Mouse (Mus musculus) retina, embryonic 14.5 days (tissue): Measurements from ENCODE around the gene Gsdma3.

Experiments
- DNase-seq: peaks from one replicate; pipeline ENCODE4 v3.0.0-alpha.2; 2015; ENCODE audit warnings: low spot score

The Gsdma3 gene

DNA sequence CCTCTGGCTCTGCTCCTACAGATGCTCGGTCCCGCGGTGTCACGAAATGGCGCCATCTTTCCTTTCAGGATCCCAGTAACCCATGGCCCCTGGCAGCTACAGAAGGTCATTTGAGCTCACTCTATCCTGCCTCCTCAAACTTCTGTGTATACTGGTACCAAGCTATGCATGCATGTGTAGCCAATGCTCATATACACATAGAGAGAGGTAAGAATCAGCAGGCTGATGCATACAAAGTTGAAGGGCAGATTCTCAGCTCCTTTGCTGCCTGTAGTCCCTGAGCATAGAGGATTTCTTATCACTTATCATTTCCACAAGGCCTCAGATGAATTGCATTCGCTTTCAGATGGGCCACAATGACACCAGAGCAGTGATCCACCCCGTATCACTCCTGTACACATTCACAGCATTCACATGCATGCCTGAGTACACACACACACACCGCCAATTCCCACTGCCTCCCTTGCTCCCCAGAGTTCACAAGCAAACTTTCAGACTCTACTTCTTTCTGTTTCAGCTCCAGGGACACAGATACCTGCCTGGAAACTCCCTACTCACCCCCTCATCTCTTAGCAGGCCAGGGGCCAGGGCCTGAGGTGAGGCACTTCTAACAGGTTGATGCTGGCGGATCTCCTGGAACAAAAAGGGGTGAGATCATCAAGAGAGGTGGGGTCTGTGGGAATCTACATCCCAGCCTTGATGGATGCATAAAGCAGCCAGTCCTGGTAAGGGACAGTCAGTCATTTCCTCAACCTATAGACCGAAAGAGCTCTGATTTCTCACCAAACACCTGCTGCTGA, at the start of gene Gsdma3, which contains the start of gene Gm12355:
Gene Gsdma3, plus strand, starts transcription at position 750 of the 800 bp plus-strand sequence.
Gene Gm12355, minus strand, starts transcription at position 51 of the 800 bp plus-strand sequence.
- no peak for DNase-seq

- DNase-seq: no peak
Measured at GRCm38 (mm10) chr11:98577776-98578175, 48.4 kb upstream of the Gsdma3 start.

DNA sequence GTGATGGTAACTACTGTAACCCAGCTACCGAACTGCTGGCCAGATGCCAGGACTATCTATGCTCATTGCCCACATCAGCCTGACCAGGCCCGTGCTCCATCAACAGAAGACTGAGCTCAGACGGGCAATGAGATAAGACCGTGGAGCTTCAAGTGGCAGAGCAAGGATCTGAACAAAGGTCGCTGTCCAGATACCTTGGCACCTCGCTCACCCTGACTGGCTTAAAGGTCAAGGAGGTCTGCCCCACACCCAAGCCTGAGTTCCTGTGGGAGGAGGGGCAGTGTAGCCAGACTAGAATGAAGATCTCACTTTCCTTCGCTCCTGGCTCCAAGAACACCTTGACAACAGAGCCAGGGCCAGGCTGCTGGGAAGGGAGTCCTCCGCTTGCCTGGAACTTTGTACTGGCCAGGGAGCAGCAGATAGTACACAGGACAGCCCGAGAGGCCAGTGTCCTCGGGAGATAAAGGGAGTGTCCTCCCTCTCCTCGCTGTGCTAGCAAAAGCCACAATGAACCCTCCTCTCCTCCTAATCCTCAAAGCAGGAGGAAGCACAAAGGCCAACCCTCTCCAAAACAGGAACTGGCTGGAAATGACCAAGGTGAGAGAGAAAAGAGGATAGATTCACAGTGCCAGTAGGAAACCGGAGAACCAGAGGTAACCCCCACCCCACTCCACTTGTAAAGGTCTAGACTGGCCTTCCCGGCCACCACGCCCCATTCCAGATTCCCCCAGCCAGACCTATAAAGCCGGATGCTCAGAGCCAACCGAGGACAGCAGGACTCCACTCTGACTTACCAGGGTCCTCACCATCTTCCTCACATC, 45.6 kb upstream of the Gsdma3 start:
- DNase-seq: no peak

DNA sequence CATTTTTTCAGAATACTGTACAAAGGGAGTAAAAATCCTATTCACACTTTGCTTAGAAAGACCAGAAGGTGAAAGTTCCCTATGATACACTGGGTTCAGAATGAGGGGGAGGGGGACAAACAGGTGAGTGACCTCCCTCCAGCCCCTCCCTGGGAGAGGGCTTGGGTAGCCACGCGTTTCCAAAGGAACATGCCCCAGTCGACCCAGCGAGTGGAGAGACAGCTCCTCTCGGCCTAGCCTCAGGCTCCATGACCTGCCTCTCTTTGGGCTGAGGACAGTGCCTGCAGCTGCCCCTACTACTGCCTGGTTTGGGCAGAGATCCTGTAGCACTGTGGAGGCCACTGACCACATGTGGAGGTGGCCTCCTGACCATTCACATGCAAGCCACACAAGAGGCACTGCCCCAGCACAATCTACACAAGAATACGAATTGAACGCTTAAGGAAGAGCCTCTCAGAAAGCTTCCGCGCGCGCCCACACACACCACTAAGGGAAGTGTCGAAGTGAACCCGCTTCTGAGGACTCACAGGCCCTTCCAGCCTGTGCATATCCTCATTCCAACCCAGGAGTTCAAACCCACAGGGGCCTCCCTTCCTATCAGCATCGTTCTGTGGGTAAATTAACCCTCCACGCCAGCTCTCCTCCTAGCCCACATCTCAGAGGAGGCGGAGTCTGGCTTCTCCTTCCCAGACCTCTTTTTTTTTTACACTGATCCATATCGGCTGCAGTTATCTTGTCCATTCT, 44.7 kb upstream of the Gsdma3 start:
- DNase-seq: no peak

DNA sequence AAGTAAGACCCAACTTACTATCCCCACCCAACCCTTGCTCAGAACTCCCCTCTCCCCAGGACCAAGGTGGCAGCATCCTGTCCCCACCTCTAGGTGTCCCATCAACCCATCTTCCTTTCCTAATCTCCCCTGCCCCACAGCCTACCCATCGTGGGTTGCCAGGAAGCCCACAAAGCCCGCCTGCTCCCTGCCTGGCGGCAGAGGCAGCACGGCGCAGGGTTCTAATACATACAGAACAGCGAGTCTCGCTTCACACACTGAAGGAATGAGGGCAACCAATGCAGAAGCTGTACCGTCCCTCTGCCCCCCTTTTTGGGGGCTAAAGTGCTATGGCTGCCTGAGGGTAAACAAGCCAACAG, 44.2 kb upstream of the Gsdma3 start:
- no peak for DNase-seq

DNA sequence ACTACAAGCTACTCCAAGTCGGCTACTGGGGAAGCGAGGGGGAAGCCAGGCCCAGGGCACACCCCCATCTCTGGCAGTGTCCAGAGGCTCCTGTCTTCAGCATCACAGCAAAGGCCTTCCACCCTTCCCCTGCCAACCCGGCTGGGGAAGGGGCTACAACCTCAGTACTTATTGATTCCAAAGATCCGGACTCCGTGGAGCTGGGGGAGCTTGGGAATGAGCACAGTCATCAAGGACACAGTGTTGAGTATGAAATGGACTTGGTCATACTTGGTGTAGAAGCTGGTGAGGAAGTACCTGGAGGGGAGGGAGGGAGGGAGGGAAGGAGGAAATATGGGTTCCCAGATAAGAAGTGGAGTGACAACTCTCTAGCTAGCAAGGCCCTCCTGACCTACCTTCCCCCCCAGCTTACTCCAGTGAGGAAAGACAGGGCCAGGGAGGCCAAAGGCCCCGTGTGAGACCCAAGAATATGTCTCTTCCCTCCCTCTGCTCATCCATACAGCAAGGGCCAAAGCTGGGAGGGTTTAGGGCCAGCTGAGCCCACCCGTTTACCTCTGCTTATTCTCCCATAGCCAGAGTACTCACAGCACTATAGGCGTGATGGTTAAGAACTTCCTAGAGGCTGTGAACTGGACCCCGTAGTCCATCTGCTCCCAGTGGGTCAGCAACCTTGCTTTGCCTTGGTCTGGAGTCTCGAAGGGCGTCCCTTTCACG, 43.5 kb upstream of the Gsdma3 start:
- DNase-seq: no peak

DNA sequence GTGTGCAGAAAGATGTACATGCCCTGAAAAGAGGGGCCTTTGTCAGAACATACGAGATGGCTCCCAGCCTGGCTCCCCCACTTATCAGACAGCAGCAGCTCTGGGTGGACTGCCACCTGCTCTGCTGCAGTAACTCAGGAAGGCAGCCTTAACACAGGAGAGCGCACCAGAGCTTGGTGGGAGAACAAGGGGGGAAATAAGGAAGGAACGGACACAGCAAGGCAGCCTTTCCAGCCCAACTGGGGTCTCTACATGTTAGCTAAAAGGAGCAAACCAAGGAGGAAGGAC, 43.0 kb upstream of the Gsdma3 start:
- DNase-seq: no peak

DNA sequence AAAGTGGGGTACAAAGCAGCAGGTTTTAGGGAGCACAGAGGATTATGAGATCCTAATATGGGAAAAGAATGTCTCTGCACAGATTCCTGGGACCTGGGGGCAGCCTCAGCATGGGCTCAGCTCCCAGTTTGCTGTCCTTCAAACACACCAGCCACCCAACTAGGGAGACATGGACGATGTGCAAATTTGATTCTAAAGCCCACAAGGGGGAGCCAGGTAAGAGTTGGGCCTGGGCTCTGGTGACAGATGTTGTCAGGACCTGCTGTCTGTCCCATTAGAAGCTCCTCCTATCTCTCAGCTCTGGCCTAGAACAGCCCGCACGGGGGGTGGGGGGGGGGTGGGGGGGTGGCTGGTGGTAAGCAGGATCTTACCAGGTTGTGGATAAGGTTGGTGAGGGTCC, 42.6 kb upstream of the Gsdma3 start:
- no peak for DNase-seq

DNA sequence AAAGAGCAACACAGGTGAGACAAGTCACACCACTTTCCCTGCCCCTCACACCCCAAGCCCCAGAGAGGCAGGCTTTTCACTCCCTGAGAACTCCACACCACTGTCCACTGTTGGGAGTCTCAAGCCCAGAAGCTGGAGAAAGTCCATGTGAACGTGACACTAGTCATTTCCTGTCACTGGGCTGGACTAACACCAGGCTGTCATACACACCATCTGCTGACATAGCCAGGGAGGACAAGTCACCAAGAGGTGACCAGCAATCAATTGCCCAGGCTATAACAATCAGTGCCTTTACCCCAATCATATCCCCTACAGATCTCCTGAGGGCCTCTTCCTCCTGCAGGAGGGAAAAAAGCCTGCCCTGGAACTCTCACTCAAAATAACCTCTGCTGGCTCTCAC, 42.0 kb upstream of the Gsdma3 start:
- DNase-seq: no peak

GRCm38 (mm10) chr11:98584629-98585177, 41.5 kb upstream of the Gsdma3 start:
- DNase-seq: no peak

DNA sequence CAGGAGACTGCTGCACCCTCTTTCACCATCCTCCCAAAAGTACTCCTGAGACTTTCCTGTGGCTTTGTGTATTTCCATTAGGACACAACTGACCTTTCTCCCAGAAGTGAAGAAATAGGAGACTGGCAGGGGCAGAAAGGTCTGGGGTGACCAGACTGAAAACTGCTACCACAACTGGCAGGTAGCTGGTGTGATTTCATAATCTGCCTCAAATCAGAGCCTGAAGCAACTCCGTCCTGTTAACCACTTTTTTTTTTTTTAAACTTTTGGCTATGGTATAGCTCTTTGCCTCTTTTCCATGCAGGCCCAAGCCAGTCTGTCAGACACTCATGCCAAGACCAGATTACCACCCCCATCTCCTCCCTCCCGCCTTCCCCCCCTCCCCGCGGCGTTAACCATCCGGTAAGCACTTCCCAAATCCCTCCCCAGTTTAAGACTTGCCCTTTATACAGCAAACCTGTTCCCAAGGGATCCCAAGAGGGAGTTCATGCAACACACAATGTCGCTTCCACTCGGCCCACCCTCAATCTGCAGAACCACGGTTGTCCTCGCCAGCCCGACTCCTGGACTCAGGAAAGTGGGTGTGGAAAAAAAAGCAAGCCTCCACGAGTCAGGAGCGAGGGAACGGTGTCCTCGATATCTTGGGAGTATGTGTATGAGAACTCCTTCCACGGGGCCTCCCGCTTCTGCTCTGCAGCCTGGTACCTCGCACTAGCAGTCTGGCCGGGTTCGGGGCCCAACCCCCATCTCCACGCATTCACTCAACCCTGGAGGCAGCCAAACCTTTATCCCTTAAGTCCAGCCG, 39.9 kb upstream of the Gsdma3 start:
- no peak for DNase-seq

DNA sequence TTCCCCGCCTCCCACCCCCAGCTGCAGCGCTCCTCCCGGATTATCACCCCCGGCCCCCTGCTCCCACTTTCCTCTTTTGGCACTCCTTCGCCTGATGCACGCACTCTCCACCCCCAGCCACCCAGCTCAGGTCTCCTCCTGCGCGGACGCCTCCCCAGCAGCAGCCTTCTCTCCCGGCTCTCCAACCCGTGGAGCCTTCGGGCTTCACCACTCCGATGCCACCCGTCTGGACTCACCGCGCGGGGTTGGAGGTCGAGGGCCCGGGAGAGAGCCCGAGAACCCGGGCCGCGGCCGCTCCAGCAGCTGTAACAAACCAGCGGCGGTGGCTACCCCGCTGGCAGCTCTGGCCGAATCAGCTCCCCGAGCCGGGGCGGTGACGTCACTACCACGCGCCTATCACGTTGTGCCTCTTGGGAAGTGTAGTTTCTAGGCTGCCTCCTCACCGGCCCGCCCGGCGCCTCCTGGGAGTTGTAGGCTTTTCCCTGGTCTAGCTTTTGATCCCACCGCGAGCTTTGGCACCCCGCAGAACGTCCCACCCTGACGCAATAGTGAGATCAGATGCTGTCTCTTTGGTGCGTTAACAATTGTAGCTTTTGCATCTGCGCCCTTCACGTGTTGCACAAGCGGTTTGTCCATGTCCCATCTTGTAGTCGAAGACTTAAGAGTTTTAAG, 39.1 kb upstream of the Gsdma3 start, which contains the start of gene Ormdl3:
Gene Ormdl3, minus strand, starts transcription at position 477 of the 672 bp plus-strand sequence.
- DNase-seq: peak; percentile 100

DNA sequence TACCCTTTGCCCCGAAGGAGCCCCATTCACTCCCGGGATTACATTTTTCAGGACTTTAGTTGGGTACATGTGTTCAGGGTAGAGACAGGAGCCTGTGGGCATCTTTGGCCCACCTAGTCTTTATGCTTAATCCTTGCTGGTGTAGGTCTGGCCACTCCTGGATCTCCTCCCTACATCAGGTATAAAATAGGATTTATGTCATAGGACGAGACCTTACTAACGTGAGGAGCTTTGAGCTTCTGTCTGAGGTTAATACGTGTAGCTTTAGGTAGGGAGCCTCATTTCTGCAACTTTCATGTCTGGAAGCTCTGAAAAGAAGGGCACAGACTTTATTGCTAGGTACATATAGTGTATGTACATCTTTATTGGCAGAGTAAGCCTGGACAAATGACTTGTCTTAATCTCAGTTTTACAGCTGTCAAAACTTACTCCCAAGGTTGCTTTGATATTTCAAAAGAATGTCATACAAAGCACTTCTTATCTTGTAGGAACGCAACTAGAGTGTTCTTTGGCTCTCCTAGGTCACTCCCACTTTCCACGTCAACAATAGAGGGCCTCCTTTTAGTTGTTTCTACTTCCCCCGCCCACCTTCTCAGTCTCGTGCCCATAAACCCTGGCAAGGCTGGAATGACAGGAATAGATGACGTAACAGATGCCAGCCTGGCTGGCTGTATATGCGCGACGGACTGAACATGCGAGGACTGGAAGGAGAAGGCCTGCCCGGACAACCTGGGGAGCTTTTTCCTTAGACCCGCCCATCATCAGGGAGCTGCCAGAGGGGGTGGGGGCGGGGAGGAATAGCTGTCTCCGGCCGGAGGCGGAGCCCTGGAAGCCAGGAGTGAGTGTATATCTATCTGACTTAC, 38.2 kb upstream of the Gsdma3 start:
- DNase-seq: peak; percentile 56

DNA sequence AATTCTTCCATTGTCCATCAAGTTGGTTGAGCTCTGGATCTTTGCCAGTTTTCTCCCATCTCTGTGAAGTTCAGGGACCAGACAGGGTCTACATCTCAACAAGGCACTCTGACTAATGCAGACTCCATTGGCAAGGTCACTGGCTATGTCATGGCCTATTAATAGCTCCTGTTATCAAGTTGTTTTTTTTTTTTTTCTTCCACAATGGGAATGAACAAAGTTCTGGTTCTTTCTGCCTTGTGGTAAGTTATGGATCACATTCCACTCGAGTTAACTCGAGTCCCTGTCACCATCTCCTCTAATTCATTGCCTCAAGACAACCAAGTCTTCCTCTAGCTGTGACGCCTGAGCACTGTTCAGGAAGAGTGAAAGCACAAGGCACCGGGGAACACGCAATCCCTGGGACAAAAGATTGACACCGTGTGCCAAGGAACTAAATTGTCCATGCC, 37.3 kb upstream of the Gsdma3 start:
- no peak for DNase-seq

GRCm38 (mm10) chr11:98589306-98589705, 36.9 kb upstream of the Gsdma3 start:
- no peak for DNase-seq

GRCm38 (mm10) chr11:98590548-98591445, 35.4 kb upstream of the Gsdma3 start:
- DNase-seq: peak; percentile 57

GRCm38 (mm10) chr11:98595021-98595420, 31.1 kb upstream of the Gsdma3 start:
- no peak for DNase-seq

DNA sequence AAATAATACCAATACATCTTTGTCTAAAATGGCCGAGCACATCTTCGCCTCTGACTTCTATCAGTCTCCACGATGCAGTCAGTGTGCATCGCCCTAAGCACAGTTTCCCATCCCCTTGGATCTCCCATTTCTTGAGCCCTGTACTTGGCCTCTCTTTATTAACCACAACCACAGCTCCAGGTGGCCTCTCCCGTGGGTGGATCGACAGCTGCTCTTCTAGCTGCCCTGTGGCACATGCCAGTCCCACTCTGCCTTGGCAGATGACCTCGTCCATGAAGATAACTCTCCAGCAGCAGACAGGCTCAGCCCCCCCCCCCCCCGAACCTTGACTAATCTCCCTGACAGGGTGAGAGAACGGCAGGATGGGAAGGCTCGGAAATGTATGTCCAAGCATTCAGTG, 30.7 kb upstream of the Gsdma3 start:
- no peak for DNase-seq
